Mouse (Mus musculus) monocyte, adult 5-6 weeks (primary cell): Measurements from ENCODE around the gene Polg. TPM values are rescaled to one million over a fixed set of nuclear protein-coding genes. Genes with fewer than 3 reads are reported as not detected.
A peak's percentile ranks its signal among the peaks of the same experiment; 100 is the strongest.

Source experiments
- ATAC-seq: fragments of 153-309, 156-312 bp; replicated peaks from 2 replicates; pipeline ENCODE4 v1.8.0; 2017; ENCODE audit warnings: mild to moderate bottlenecking; ENCODE audit not compliant: low TSS enrichment, insufficient number of reproducible peaks, severe bottlenecking, poor library complexity, low FRiP score
- total RNA-seq: library from RNA; stranded (forward); fragments of 200-1000, 200-491, 200-594 nt; gene quantifications from 3 replicates; pipeline ENCODE4 v1.2.3, GENCODE M21; 2017

Polg gene
- total RNA-seq: 70.5 to 97.7 TPM (median 92.7 TPM) in 3 replicates

GRCm38 (mm10) chr7:79466053-79466901, at the start of gene Polg:
Gene Polg (minus strand): TSS chr7:79466362.
- ATAC-seq: peak; percentile 93

GRCm38 (mm10) chr7:79515861-79516260, 49.7 kb upstream of the Polg start:
- ATAC-seq: no peak

DNA sequence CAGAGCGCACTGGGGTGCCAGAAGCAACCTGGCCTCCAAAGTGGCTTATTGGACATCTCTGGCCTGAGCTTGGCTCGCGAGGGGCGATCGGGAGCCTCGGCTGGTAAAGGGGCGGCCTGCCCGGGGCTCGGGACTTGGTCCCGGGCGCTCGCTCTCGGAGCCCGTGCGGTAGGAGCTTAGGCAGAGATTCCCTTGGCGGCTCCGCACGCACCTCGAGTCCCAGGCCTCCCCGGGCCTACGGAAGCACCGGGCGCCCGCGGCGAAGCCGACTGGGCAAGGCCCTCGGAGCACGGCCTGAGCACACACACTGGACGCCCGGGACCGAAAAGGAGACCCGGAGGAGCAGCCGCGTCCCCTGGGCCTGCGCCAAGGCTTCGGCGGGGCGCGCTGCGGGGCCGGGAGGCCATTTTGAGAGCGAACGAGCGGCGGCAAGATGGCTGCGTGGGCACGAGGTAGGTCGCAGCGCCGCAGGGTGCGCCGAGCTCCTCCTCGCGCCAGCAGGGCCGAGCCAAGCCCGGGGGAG, 49.1 kb upstream of the Polg start:
- ATAC-seq: no peak

DNA sequence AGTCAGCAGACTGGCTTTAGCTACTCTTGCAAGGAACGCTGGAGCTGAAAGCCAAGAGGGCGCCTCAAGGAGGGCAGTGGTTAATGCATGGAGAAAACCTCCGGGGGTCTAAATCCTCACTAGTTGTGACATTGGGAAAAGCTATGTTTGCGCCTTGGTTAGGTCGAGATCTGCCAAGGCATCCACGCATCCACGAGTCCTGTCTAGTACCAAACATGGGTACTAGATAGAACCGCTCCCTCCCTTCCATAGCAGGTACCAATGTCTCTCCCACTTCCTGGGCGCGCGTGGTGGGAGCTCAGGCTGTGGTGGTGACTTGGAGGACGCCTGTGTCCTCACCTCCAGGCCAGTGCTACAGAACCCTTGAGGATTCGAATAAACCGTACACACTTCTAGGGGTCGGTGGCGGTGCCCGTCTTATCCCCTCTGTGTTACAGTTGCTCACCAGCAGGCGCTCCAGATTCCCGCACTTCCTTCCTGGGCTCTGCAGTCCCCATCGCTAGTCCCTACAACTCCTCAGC, 48.3 kb upstream of the Polg start:
- no peak for ATAC-seq

- ATAC-seq: no peak
These were observed 47.3 kb upstream of the Polg start for GRCm38 (mm10) chr7:79513466-79513865.

GRCm38 (mm10) chr7:79512496-79512895, 46.3 kb upstream of the Polg start:
- ATAC-seq: no peak

DNA sequence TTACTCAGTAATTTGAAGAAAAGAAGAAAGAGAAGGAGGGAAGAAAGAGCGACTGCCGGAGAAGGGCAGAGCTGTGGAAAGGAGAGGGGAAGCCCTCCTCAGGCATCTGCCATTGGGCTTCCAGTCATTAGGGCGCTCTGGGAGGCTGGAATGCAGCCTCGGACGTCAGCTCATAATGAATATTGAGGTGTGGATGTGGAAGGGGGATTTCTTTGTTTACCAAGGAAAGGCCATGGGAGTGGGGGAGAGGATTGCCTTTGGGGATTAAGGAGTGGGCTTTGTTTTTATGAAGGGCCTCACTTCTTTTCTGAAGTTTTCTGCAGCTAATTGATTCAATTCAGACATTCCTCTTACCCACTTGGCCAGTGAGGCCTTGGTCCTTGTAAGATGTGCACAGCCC, 45.5 kb upstream of the Polg start:
- ATAC-seq: no peak

DNA sequence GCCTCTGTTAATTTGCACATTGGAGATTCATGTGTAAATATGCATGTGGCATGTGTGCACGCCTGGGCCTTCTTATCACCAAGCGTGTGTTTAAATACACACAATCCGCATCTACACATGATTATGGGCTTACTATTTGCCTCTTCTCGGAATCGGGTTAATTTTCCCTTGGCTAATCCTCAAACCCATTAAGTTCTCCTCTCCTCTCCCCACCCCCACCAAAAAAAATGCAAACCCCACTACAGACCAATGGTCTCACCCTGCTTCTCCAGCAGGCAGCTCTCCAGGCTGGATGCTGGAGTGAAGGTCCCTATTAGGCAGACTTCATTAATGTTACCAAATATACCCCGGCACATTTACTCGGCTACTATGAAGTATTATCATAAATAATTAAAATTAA, 45.0 kb upstream of the Polg start:
- ATAC-seq: no peak

GRCm38 (mm10) chr7:79510686-79511085, 44.5 kb upstream of the Polg start:
- ATAC-seq: no peak

DNA sequence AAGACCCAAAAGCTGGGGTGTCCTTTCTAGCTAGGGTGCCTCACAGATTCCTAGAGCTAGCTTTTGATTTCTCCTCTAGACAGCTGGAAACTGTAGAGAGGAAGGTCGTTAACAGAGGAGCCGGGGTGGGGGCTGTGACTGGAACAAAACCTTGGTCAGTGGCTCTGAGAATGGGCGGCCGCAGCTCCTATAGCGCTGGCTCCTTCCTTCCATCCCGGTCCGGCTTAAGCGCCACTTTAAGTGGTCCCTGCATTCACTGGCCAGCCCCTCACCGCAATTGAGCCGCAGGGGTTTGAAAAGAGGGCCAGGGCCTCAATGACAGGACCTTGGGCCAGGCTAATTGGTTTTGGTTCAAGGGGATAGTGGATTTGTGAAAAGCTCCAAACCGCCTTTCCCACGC, 43.5 kb upstream of the Polg start:
- ATAC-seq: no peak

- no peak for ATAC-seq
These were observed 43.1 kb upstream of the Polg start for GRCm38 (mm10) chr7:79509235-79509607.

- no peak for ATAC-seq
These were observed 42.4 kb upstream of the Polg start for GRCm38 (mm10) chr7:79508280-79509234.

- ATAC-seq: no peak
These were observed 41.6 kb upstream of the Polg start for GRCm38 (mm10) chr7:79507756-79508155.

- no peak for ATAC-seq
These were observed 41.0 kb upstream of the Polg start for GRCm38 (mm10) chr7:79507101-79507705.

GRCm38 (mm10) chr7:79506531-79507090, 40.4 kb upstream of the Polg start:
- ATAC-seq: no peak

DNA sequence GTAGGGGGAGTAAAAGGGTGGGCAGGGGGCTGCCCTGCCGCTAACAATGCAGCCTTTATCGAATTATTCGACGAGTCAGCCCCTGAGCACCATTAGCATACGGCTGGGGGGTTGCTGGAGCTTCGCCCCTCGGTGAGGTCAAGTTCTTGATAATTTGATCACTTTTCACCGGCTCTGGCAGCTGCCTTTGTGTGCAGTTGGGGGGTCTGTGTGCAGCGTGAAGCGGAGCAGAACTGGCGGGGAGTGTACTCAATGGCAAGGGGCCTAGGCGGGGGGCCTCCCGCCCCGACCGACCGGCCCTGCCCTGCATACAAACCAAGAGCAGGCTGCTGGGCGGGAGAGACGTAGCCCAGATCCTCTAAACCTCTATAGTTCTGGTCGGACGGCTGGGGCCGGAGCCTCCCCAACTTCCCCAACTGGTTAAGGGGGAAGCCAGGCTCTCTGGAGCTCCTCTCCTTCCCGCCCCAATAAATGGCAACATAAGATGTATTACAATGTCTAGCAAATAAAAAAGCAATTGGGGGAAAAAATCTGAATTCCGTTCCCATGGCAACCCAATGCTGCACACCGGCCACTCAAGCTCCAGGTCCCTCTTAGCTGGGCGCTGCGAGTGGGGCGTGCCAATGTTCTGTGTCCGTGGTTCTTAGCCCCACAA, 39.8 kb upstream of the Polg start:
- ATAC-seq: no peak

DNA sequence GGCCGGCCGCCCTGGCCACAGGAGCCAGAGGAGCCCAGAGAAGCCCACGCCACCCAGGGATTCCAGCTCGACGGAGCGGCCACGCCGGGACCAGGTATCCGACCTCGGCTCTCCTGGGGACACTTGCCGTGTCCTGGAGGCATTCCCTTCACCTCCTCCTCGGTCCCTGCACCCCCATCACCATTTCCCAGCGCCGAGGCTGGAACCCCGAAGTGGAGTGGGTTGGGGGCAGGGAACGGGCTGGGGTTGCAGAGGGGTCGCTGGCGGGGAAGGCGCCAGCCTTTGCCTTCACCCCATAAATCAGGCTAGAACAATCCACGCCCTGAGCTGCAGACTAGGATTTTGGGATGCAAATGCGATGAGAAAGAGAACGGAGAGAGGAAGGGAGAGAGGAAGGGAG, 39.2 kb upstream of the Polg start:
- ATAC-seq: no peak

GRCm38 (mm10) chr7:79504723-79505122, 38.6 kb upstream of the Polg start:
- no peak for ATAC-seq
